Mouse (Mus musculus): ENCODE measurements around the gene Exosc5.

DNA sequence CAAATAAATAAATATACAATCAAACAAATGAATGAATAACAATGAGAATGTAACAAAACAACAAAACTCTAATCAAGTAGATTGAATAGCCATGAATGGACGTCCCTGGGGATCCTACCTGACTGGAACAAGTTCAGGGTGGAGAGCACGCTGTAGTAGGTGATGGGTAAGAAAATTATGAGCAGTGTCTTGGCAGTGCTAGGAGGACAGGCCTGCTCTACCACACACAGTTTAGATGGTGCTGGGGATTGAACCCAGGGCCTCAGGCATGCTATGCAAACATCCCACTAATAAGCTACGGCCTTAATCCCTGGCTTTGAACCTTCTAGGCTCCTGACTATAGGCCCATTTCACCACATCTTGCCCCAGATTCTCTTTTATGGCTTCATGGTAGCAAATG, 58.5 kb downstream of the Exosc5 start:
- TF ChIP-seq CTCF (IDR thresholded peaks at IDR 0.05), result no peak
- no peak for TF ChIP-seq POLR2A (IDR thresholded peaks at IDR 0.05; ENCODE audit: insufficient read depth, low read depth, low read length)
- TF ChIP-seq EP300 (IDR thresholded peaks at IDR 0.05; ENCODE audit: insufficient read depth, low read depth, low read length), result no peak

Measured in heart, adult 2 months (tissue).